Mouse (Mus musculus) cerebellum, adult 11-12 months (tissue): ENCODE data around the gene Cmtm6.
"Not testable (repeated sequence)": the region's sequence is repeated elsewhere in the genome, so short reads cannot be mapped to it uniquely, and the experiment has no call there.

Source experiments
- DNase-seq: peaks from one replicate; pipeline ENCODE4 v3.0.0; 2022

The Cmtm6 gene

GRCm38 (mm10) chr9:114731011-114731755 is at the start of gene Cmtm6:
Gene Cmtm6 (plus strand): TSS chr9:114731116.
- peak; percentile 91 for DNase-seq

- DNase-seq, result no peak
These were observed 48.7 kb upstream of the Cmtm6 start for GRCm38 (mm10) chr9:114682193-114682592.

- no peak for DNase-seq
These were observed 44.7 kb upstream of the Cmtm6 start for GRCm38 (mm10) chr9:114686245-114686644.

GRCm38 (mm10) chr9:114687639-114688038 is 43.3 kb upstream of the Cmtm6 start:
- no peak for DNase-seq

GRCm38 (mm10) chr9:114688252-114688952 is 42.5 kb upstream of the Cmtm6 start, which contains the start of gene Dync1li1:
Gene Dync1li1 (plus strand): TSS chr9:114688790.
- DNase-seq, result peak; percentile 99

GRCm38 (mm10) chr9:114688953-114689407 is 41.9 kb upstream of the Cmtm6 start:
- no peak for DNase-seq

- no peak for DNase-seq
These were observed 40.8 kb upstream of the Cmtm6 start for GRCm38 (mm10) chr9:114690119-114690601.

GRCm38 (mm10) chr9:114691112-114691511 is 39.8 kb upstream of the Cmtm6 start:
- no peak for DNase-seq

GRCm38 (mm10) chr9:114695662-114696061 is 35.3 kb upstream of the Cmtm6 start:
- not testable (repeated sequence) for DNase-seq

- no peak for DNase-seq
These were observed 33.8 kb upstream of the Cmtm6 start for GRCm38 (mm10) chr9:114697072-114697471.

GRCm38 (mm10) chr9:114697926-114698325 is 33.0 kb upstream of the Cmtm6 start:
- DNase-seq, result no peak

GRCm38 (mm10) chr9:114699262-114699661 is 31.7 kb upstream of the Cmtm6 start:
- DNase-seq, result no peak

GRCm38 (mm10) chr9:114699882-114700665 is 30.8 kb upstream of the Cmtm6 start:
- DNase-seq, result no peak

- no peak for DNase-seq
These were observed 29.9 kb upstream of the Cmtm6 start for GRCm38 (mm10) chr9:114701031-114701430.

- DNase-seq, result no peak
These were observed 29.0 kb upstream of the Cmtm6 start for GRCm38 (mm10) chr9:114701921-114702320.

GRCm38 (mm10) chr9:114707805-114708204 is 23.1 kb upstream of the Cmtm6 start:
- DNase-seq, result no peak

- DNase-seq, result no peak
These were observed 20.6 kb upstream of the Cmtm6 start for GRCm38 (mm10) chr9:114710345-114710744.

GRCm38 (mm10) chr9:114713481-114713880 is 17.4 kb upstream of the Cmtm6 start:
- DNase-seq, result no peak

GRCm38 (mm10) chr9:114716677-114717331 is 14.1 kb upstream of the Cmtm6 start:
- no peak for DNase-seq

GRCm38 (mm10) chr9:114727315-114727714 is 3.6 kb upstream of the Cmtm6 start:
- no peak for DNase-seq

- DNase-seq, result not testable (repeated sequence)
These were observed 2.5 kb upstream of the Cmtm6 start for GRCm38 (mm10) chr9:114728432-114728831.
